Mouse (Mus musculus) midbrain, embryonic 13.5 days (tissue): ENCODE measurements around the gene Hs6st1. TPM values are rescaled to one million over a fixed set of nuclear protein-coding genes. Genes with fewer than 3 reads are reported as not detected.

Source experiments
- ATAC-seq: fragments of 200-750 bp; cut with Nextera tagmentation; 2 replicates; pipeline ENCODE4 v1.8.0; 2017; ENCODE audit warnings: mild to moderate bottlenecking, moderate TSS enrichment, moderate library complexity
- H3K27ac ChIP-seq: fragments of 300-500 bp; sonication (generic); 2 replicates; pipeline ENCODE4 v1.5.1; 2015; ENCODE audit warnings: inconsistent platforms, mild to moderate bottlenecking, moderate library complexity
- H3K27me3 ChIP-seq: fragments of 300-500 bp; sonication (generic); 2 replicates; pipeline ENCODE4 v1.6.1; 2015; ENCODE audit warnings: mild to moderate bottlenecking, inconsistent platforms
- H3K36me3 ChIP-seq: fragments of 300-500 bp; sonication (generic); 2 replicates; pipeline ENCODE4 v1.6.1; 2015; ENCODE audit warnings: mild to moderate bottlenecking, inconsistent platforms
- H3K4me1 ChIP-seq: fragments of 300-500 bp; sonication (generic); replicated peaks from 2 replicates; pipeline ENCODE4 v1.6.1; 2015; ENCODE audit warnings: inconsistent platforms
- H3K4me2 ChIP-seq: fragments of 300-500 bp; sonication (generic); replicated peaks from 2 replicates; pipeline ENCODE4 v1.6.1; 2015; ENCODE audit warnings: moderate library complexity, mild to moderate bottlenecking, inconsistent platforms
- H3K4me3 ChIP-seq: fragments of 300-500 bp; sonication (generic); replicated peaks from 2 replicates; pipeline ENCODE4 v1.5.1; 2015; ENCODE audit warnings: mild to moderate bottlenecking, inconsistent platforms
- H3K9ac ChIP-seq: fragments of 300-500 bp; sonication (generic); replicated peaks from 2 replicates; pipeline ENCODE4 v1.6.1; 2015; ENCODE audit warnings: mild to moderate bottlenecking, inconsistent platforms
- H3K9me3 ChIP-seq: fragments of 300-500 bp; sonication (generic); 2 replicates; pipeline ENCODE4 v1.6.1; 2016; ENCODE audit warnings: mild to moderate bottlenecking, inconsistent platforms
- WGBS: fragments of 180-500 bp; shearing (Covaris S2); methylation state at CpG from one replicate; pipeline ENCODE4 v1.1.7; 2015; 5-methylcytosine and 5-hydroxymethylcytosine counted together
- polyA plus RNA-seq: library from polyadenylated mRNA; unstranded; fragments of >200 nt; fragmentation: Nextera tagmentation; extraction: Ambion mirVana; gene quantifications from 2 replicates; pipeline ENCODE4 v1.2.1, GENCODE M21; 2015

The Hs6st1 gene
- polyA plus RNA-seq, 1 experiment from 2014 or later: 10.4 TPM

GRCm38 (mm10) chr1:36114844-36115243 lies 46.6 kb downstream of the Hs6st1 start:
- H3K36me3 ChIP-seq: no peaks in the 10 kb centered on the region
- 80% methylated on average over 3 of the region's 3 CpGs for WGBS
- no peak for ATAC-seq

GRCm38 (mm10) chr1:36116488-36116887 lies 48.3 kb downstream of the Hs6st1 start:
- Histone ChIP-seq H3K4me3 (no peak overlapping the region), H3K4me1 (no peaks in the 10 kb centered on the region), H3K9me3 (no peaks in the 10 kb centered on the region), H3K4me2 (no peak overlapping the region), H3K27ac (no peak overlapping the region), H3K36me3 (no peaks in the 10 kb centered on the region), H3K27me3 (no peaks in the 10 kb centered on the region), H3K9ac (no peak overlapping the region)
- ATAC-seq: no peak
- WGBS: 88% methylated on average over 5 of the region's 5 CpGs

More at GRCm38 (mm10) chr1:36114844-36115243, 46.6 kb downstream of the Hs6st1 start:
- no peak overlapping the region for H3K4me2 ChIP-seq
- H3K9ac ChIP-seq: no peak overlapping the region
- H3K27ac ChIP-seq: no peak overlapping the region
- H3K4me3 ChIP-seq: no peak overlapping the region
- no peaks in the 10 kb centered on the region for H3K27me3 ChIP-seq
- no peaks in the 10 kb centered on the region for H3K9me3 ChIP-seq
- H3K4me1 ChIP-seq: no peaks in the 10 kb centered on the region

- Histone ChIP-seq H3K9ac (no peak overlapping the region), H3K4me2 (no peak overlapping the region), H3K27me3 (no peaks in the 10 kb centered on the region), H3K9me3 (no peaks in the 10 kb centered on the region), H3K4me3 (no peak overlapping the region), H3K36me3 (no peaks in the 10 kb centered on the region), H3K27ac (no peak overlapping the region), H3K4me1 (no peaks in the 10 kb centered on the region)
- WGBS: 80% methylated on average over 9 of the region's 9 CpGs
- no peak for ATAC-seq
These were observed 50.0 kb downstream of the Hs6st1 start for GRCm38 (mm10) chr1:36118061-36118685.

GRCm38 (mm10) chr1:36118958-36119357 lies 50.8 kb downstream of the Hs6st1 start:
- no peak overlapping the region for H3K9ac ChIP-seq
- no peaks in the 10 kb centered on the region for H3K9me3 ChIP-seq
- no peak overlapping the region for H3K4me3 ChIP-seq
- no peaks in the 10 kb centered on the region for H3K4me1 ChIP-seq
- H3K4me2 ChIP-seq: no peak overlapping the region
- WGBS: 94% methylated on average over 3 of the region's 3 CpGs
- no peaks in the 10 kb centered on the region for H3K27me3 ChIP-seq
- no peaks in the 10 kb centered on the region for H3K36me3 ChIP-seq
- ATAC-seq: no peak
- no peak overlapping the region for H3K27ac ChIP-seq

- Histone ChIP-seq H3K9me3 (peaks cover under 1% of the 10 kb centered on the region; the same call in 1 of the 2 replicates), H3K4me2 (no peak overlapping the region), H3K36me3 (no peaks in the 10 kb centered on the region), H3K4me1 (no peaks in the 10 kb centered on the region), H3K27ac (no peak overlapping the region), H3K9ac (no peak overlapping the region), H3K4me3 (no peak overlapping the region), H3K27me3 (no peaks in the 10 kb centered on the region)
- no peak for ATAC-seq
- WGBS: 91% methylated on average over 4 of the region's 4 CpGs
These were observed 51.2 kb downstream of the Hs6st1 start for GRCm38 (mm10) chr1:36119426-36119825.

- Histone ChIP-seq H3K27ac (no peak overlapping the region), H3K4me1 (no peaks in the 10 kb centered on the region), H3K4me3 (no peak overlapping the region), H3K9ac (no peak overlapping the region), H3K4me2 (no peak overlapping the region), H3K27me3 (no peaks in the 10 kb centered on the region), H3K9me3 (peaks cover 4% of the 10 kb centered on the region; the same call in 1 of the 2 replicates), H3K36me3 (no peaks in the 10 kb centered on the region)
- no peak for ATAC-seq
- WGBS: 81% methylated on average over 8 of the region's 8 CpGs
These were observed 53.0 kb downstream of the Hs6st1 start for GRCm38 (mm10) chr1:36121172-36121571.

- H3K9me3 ChIP-seq: peaks cover 4% of the 10 kb centered on the region; the same call in 1 of the 2 replicates
- ATAC-seq: no peak
- no peaks in the 10 kb centered on the region for H3K36me3 ChIP-seq
- H3K27ac ChIP-seq: no peak overlapping the region
- H3K4me1 ChIP-seq: no peaks in the 10 kb centered on the region
- no peak overlapping the region for H3K4me2 ChIP-seq
- WGBS: 81% methylated on average over 7 of the region's 7 CpGs
- H3K9ac ChIP-seq: no peak overlapping the region
- H3K4me3 ChIP-seq: no peak overlapping the region
- H3K27me3 ChIP-seq: no peaks in the 10 kb centered on the region
These were observed 56.9 kb downstream of the Hs6st1 start for GRCm38 (mm10) chr1:36125076-36125475.

GRCm38 (mm10) chr1:36129126-36129525 lies 60.9 kb downstream of the Hs6st1 start:
- no peak overlapping the region for H3K9ac ChIP-seq
- WGBS: 68% methylated on average over 4 of the region's 4 CpGs
- H3K27ac ChIP-seq: no peak overlapping the region
- ATAC-seq: no peak
- H3K4me2 ChIP-seq: no peak overlapping the region
- H3K9me3 ChIP-seq: peaks cover 4% of the 10 kb centered on the region; the same call in 1 of the 2 replicates
- H3K4me3 ChIP-seq: no peak overlapping the region
- H3K36me3 ChIP-seq: no peaks in the 10 kb centered on the region
- H3K4me1 ChIP-seq: 0 out of 2 replicates have a peak, but pooled peaks cover 4% of the 10 kb centered on the region
- no peaks in the 10 kb centered on the region for H3K27me3 ChIP-seq

- Histone ChIP-seq H3K4me2 (no peak overlapping the region), H3K36me3 (no peaks in the 10 kb centered on the region), H3K27me3 (no peaks in the 10 kb centered on the region), H3K27ac (no peak overlapping the region), H3K4me1 (0 out of 2 replicates have a peak, but pooled peaks cover 4% of the 10 kb centered on the region), H3K9ac (no peak overlapping the region), H3K4me3 (no peak overlapping the region), H3K9me3 (no peaks in the 10 kb centered on the region; the same call in 1 of the 2 replicates)
- WGBS: 94% methylated on average over 8 of the region's 8 CpGs
- ATAC-seq: no peak
These were observed 61.7 kb downstream of the Hs6st1 start for GRCm38 (mm10) chr1:36129881-36130280.

- Histone ChIP-seq H3K36me3 (no peaks in the 10 kb centered on the region), H3K9me3 (no peaks in the 10 kb centered on the region; the same call in 1 of the 2 replicates), H3K4me1 (0 out of 2 replicates have a peak, but pooled peaks cover 4% of the 10 kb centered on the region), H3K27me3 (no peaks in the 10 kb centered on the region), H3K4me2 (no peak overlapping the region), H3K27ac (no peak overlapping the region), H3K9ac (no peak overlapping the region), H3K4me3 (no peak overlapping the region)
- no peak for ATAC-seq
- 92% methylated on average over 4 of the region's 4 CpGs for WGBS
These were observed 62.3 kb downstream of the Hs6st1 start for GRCm38 (mm10) chr1:36130307-36131035.

GRCm38 (mm10) chr1:36131154-36131553 lies 63.0 kb downstream of the Hs6st1 start:
- Histone ChIP-seq H3K4me2 (no peak overlapping the region), H3K4me1 (0 out of 2 replicates have a peak, but pooled peaks cover 4% of the 10 kb centered on the region), H3K9me3 (no peaks in the 10 kb centered on the region; the same call in 1 of the 2 replicates), H3K27me3 (no peaks in the 10 kb centered on the region), H3K4me3 (no peak overlapping the region), H3K9ac (no peak overlapping the region), H3K27ac (no peak overlapping the region), H3K36me3 (no peaks in the 10 kb centered on the region)
- no peak for ATAC-seq
- WGBS: 68% methylated on average over 4 of the region's 4 CpGs

- Histone ChIP-seq H3K4me3 (no peak overlapping the region), H3K36me3 (no peaks in the 10 kb centered on the region), H3K27ac (no peak overlapping the region), H3K9me3 (no peaks in the 10 kb centered on the region; the same call in 1 of the 2 replicates), H3K4me2 (no peak overlapping the region), H3K9ac (no peak overlapping the region), H3K4me1 (0 out of 2 replicates have a peak, but pooled peaks cover 4% of the 10 kb centered on the region), H3K27me3 (no peaks in the 10 kb centered on the region)
- ATAC-seq: no peak
- 74% methylated on average over 8 of the region's 8 CpGs for WGBS
These were observed 63.6 kb downstream of the Hs6st1 start for GRCm38 (mm10) chr1:36131766-36132165.
